Mouse (Mus musculus) C2C12 (cell line): Measurements from ENCODE around the gene Cd37.

Experiments used
- CEBPB ChIP-seq: IDR thresholded peaks from one replicate; pipeline ENCODE4 v1.6.1; 2011; ENCODE audit warnings: low read depth, mild to moderate bottlenecking, control low read depth, moderate library complexity
- CTCF ChIP-seq: IDR thresholded peaks from one replicate; pipeline ENCODE4 v1.5.1; 2011; ENCODE audit not compliant: control insufficient read depth, insufficient read depth, insufficient read length
- FOSL1 ChIP-seq: IDR thresholded peaks from one replicate; pipeline ENCODE4 v1.8.0; 2011; ENCODE audit warnings: mild to moderate bottlenecking, low read length; ENCODE audit not compliant: poor library complexity, insufficient read depth, severe bottlenecking
- MAX ChIP-seq: IDR thresholded peaks from one replicate; pipeline ENCODE4 v1.6.1; 2011; ENCODE audit warnings: mild to moderate bottlenecking, control low read depth
- MYOD1 ChIP-seq: IDR thresholded peaks from one replicate; pipeline ENCODE4 v1.6.1; 2011; ENCODE audit warnings: low read depth; ENCODE audit not compliant: control insufficient read depth, insufficient read length
- MYOG ChIP-seq: IDR thresholded peaks from one replicate; pipeline ENCODE4 v1.6.1; 2011; ENCODE audit not compliant: control insufficient read depth, insufficient read length; ENCODE audit errors: extremely low read depth

DNA sequence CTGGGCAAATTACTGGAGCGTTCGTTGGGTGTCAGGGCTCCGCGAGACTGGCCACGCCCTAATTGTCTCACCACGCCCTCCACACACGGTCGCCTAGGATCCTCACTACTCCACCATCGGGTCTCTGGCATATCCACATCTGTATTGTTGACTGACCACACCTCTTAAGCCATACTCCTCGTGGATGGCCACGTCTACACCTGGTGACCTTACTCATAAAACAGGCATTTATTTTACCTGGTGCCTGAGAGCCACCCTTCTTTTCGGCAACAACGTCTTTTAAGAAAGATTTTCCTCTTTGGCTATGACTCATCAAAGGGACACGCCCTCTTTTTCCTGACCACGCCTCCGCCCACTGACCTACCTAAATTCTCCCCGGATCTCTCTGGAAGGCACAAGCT, 27.1 kb downstream of the Cd37 start, which contains the start of gene Dkkl1:
- TF ChIP-seq CTCF (no peak), MYOD1 (no peak), MAX (no peak), CEBPB (no peak), MYOG (no peak), FOSL1 (no peak)
